Mouse (Mus musculus) embryonic facial prominence, embryonic 11.5 days (tissue): ENCODE results near the gene Sema6c. TPM values are rescaled to one million over a fixed set of nuclear protein-coding genes. Genes with fewer than 3 reads are reported as not detected.

Source experiments
- ATAC-seq: fragments of 200-750 bp; cut with Nextera tagmentation; replicated peaks from 2 replicates; pipeline ENCODE4 v1.8.0; 2017; ENCODE audit warnings: low read depth; ENCODE audit not compliant: insufficient number of reproducible peaks, low FRiP score, low TSS enrichment
- DNase-seq: peaks from one replicate; pipeline ENCODE4 v3.0.0-alpha.2; 2015; ENCODE audit warnings: low spot score
- H3K27ac ChIP-seq: fragments of 300-500 bp; sonication (generic); replicated peaks from 2 replicates; pipeline ENCODE4 v1.5.1; 2014; ENCODE audit warnings: mild to moderate bottlenecking, low read depth, low read length, control low read depth
- H3K27me3 ChIP-seq: fragments of 300-500 bp; sonication (generic); 2 replicates; pipeline ENCODE4 v1.6.1; 2014; ENCODE audit warnings: mild to moderate bottlenecking, low read length, moderate library complexity, mixed read lengths; ENCODE audit not compliant: control insufficient read depth, insufficient read depth
- H3K36me3 ChIP-seq: fragments of 300-500 bp; sonication (generic); replicated peaks from 2 replicates; pipeline ENCODE4 v1.6.1; 2014; ENCODE audit warnings: low read depth, mild to moderate bottlenecking, low read length, moderate library complexity, mixed read lengths; ENCODE audit not compliant: control insufficient read depth, insufficient read depth
- H3K4me1 ChIP-seq: fragments of 300-500 bp; sonication (generic); 2 replicates; pipeline ENCODE4 v1.6.1; 2014; ENCODE audit warnings: low read length, mixed read lengths; ENCODE audit not compliant: control insufficient read depth, insufficient read depth
- H3K4me2 ChIP-seq: fragments of 300-500 bp; sonication (generic); 2 replicates; pipeline ENCODE4 v1.6.1; 2014; ENCODE audit warnings: low read depth, mild to moderate bottlenecking, control low read depth, low read length, moderate library complexity
- H3K4me3 ChIP-seq: fragments of 300-500 bp; sonication (generic); 2 replicates; pipeline ENCODE4 v1.5.1; 2014; ENCODE audit warnings: low read depth, low read length, control low read depth
- H3K9ac ChIP-seq: fragments of 300-500 bp; sonication (generic); replicated peaks from 2 replicates; pipeline ENCODE4 v1.6.1; 2014; ENCODE audit warnings: mild to moderate bottlenecking, control low read depth, low read length
- H3K9me3 ChIP-seq: fragments of 300-500 bp; sonication (generic); replicated peaks from 2 replicates; pipeline ENCODE4 v1.6.1; 2016; ENCODE audit warnings: mild to moderate bottlenecking, low read length, inconsistent platforms, mixed read lengths; ENCODE audit not compliant: control insufficient read depth
- WGBS: fragments of 180-500 bp; shearing (Covaris S2); extraction: QIAGEN DNeasy Blood & Tissue Kit; methylation state at CpG from one replicate; pipeline ENCODE4 v1.1.7; 2014; 5-methylcytosine and 5-hydroxymethylcytosine counted together
- polyA plus RNA-seq: library from polyadenylated mRNA; unstranded; fragments of >200 nt; fragmentation: Nextera tagmentation; extraction: Ambion mirVana; gene quantifications from 2 replicates; pipeline ENCODE4 v1.2.1, GENCODE M21; 2014

The Sema6c gene
- polyA plus RNA-seq: 8.6 and 9.5 TPM in 2 replicates

DNA sequence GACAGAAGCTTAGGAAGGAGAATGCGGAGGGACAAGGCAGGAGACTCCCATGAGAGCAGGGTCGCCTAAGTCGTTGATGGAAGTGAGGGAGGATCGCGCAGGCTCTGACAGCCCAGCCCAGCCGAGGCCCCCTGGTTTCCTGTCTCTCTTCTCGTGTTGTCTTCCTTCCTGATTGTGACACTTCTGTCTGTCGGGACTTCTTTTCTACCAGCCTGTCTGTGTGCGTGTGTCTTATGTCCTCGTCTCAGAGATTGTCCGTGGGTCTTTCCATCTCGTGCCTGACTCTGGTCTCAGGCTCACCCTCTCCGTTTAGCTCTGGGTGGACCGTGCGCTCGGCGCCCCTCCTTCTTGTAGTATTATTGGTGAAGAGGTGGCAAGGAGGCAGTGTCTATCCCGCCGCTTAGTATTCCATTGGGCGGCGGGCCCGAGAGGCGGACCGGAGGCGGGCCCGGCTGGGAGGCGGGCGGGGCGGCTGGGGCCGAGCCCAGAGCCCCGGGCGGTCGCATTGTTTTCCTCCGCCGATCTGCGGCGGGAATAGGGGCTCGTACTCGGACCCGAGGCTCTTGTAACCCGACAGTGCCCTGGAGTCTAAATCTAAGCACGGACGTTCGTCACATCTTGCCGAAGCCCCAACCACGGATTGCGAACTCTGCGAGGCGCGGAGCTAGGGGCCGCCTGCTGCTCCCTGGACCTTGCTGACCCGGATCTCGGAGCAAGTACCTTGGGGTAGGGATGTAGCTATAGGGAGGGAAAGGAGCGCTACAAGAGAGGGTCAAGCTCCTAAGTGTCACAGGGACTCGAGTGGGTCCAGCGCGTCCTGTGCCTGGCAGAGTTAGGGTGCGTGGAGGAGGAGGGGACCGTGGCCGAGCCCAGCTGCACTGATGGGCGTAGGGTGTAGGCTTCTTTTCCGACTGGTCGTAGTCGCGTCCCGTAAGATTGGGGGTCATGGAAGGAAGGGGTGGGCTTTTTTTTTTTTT, at the start of gene Sema6c:
Gene Sema6c (plus strand): TSS at position 471 of the 977 bp plus-strand sequence.
- no peaks in the 10 kb centered on the region; the same call in 1 of the 2 replicates for H3K36me3 ChIP-seq
- H3K27me3 ChIP-seq: no peaks in the 10 kb centered on the region; the same call in 1 of the 2 replicates
- H3K4me1 ChIP-seq: no peaks in the 10 kb centered on the region
- peak within 1 kb of the TSS; percentile 68 for H3K4me3 ChIP-seq
- peak within 1 kb of the TSS; percentile 85 for H3K9ac ChIP-seq
- WGBS: 0% methylated on average over 66 of the region's 66 CpGs
- H3K9me3 ChIP-seq: no peaks in the 10 kb centered on the region
- H3K4me2 ChIP-seq: peak within 1 kb of the TSS; percentile 85
- ATAC-seq (peak; percentile 95), DNase-seq (peak; percentile 94)
- peak within 1 kb of the TSS; percentile 43; the same call in 1 of the 2 replicates for H3K27ac ChIP-seq

DNA sequence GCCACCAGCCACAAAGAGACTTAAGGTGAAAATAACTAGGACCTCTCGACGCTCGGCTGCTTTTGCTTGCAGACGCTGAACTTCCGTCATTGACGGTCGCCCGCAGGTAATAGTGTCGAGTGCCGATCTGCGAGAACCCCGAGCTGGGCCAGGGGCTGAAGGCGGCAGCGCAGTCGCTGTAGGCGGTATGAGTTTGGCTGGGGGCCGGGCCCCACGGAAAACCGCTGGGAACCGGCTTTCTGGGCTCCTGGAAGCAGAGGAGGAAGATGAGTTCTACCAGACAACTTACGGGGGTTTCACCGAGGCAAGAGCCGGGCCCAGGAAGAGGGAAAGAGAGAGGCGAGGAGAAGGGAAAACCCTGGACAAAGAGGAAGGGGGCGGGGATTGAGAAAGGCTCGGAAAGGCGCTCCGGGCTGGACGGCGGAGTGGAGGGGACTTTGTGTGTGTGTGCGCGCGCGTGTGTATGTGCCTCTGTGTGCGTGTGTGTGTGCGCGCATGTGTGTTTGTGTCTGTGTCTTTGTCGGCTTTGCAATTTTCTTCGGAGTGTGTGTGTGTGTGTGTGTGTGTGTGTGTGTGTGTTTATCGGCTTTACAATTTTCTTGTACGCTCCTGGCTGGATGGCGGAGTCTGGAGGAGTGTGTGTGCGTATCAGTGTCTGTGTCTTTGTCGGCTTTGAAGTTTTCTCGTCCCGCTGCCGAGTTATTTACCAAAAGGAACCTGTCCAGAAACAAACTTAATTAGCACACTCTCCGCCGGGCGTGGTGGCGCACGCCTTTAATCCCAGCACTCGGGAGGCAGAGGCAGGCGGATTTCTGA, 49.1 kb upstream of the Sema6c start, which contains the start of gene Vps72:
Gene Vps72 (plus strand): TSS at position 112 of the 816 bp plus-strand sequence.
- Histone ChIP-seq H3K27me3 (no peaks in the 10 kb centered on the region), H3K4me2 (peak within 1 kb of the TSS; percentile 27), H3K4me1 (no peaks in the 10 kb centered on the region), H3K9ac (peak within 1 kb of the TSS; percentile 78), H3K27ac (peak within 1 kb of the TSS; percentile 74), H3K4me3 (peak within 1 kb of the TSS; percentile 58), H3K36me3 (no peaks in the 10 kb centered on the region; the same call in 1 of the 2 replicates), H3K9me3 (no peaks in the 10 kb centered on the region)
- ATAC-seq (peak; percentile 51), DNase-seq (peak; percentile 94)
- 1% methylated on average over 54 of the region's 54 CpGs for WGBS

DNA sequence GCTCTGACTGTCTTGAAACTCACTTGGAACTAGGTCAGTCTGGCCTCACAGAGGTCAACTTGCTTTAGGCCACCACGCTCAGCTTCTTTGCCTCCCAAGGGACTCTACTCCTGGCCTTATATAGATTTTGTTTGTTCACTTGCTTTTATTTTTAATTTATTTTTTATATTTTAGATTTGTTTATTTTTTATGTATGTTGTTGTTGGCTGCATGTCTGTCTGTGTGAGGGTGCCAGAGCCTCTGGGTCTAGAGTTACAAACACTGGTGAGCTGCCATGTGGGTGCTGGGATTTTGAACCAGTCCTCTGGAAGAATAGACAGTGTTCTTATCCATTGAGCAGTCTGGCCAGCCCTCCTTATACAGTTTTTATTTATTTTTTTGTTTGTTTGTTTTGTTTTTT, 47.5 kb upstream of the Sema6c start:
- 84% methylated on average over 1 of the region's 1 CpGs for WGBS
- H3K9ac ChIP-seq: no peak overlapping the region
- H3K36me3 ChIP-seq: no peaks in the 10 kb centered on the region; the same call in 1 of the 2 replicates

DNA sequence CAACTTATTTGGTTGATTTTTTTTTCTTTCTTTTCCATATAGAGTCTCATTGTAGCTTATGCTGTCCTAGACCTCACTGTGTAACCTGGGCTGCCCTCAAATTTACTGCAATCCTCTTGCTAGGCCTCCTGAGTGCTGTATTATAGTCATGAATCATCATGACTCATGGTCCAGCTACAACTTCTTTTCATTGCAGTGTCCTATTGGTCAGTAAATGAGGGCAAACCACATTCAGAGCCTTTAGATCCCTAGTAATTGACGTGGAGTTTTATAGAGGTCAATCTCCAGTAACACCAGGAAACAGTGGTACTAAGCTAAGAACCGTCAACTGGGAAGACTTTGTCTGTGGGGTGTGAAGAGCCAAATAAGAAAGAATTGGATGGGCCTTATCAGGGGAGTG, 42.5 kb upstream of the Sema6c start:
- H3K4me3 ChIP-seq: no peak overlapping the region
- no peaks in the 10 kb centered on the region for H3K4me1 ChIP-seq
- DNase-seq: no peak
- 87% methylated on average over 2 of the region's 2 CpGs for WGBS
- no peak overlapping the region for H3K4me2 ChIP-seq
- no peak overlapping the region for H3K9ac ChIP-seq
- ATAC-seq: no peak
- H3K36me3 ChIP-seq: peaks cover 7% of the 10 kb centered on the region
- no peaks in the 10 kb centered on the region for H3K9me3 ChIP-seq
- H3K27ac ChIP-seq: no peak overlapping the region
- H3K27me3 ChIP-seq: no peaks in the 10 kb centered on the region

More for the DNA sequence above, 47.5 kb upstream of the Sema6c start:
- no peak for DNase-seq
- ATAC-seq: no peak
- H3K27me3 ChIP-seq: no peaks in the 10 kb centered on the region
- no peak overlapping the region for H3K4me3 ChIP-seq
- no peak overlapping the region for H3K4me2 ChIP-seq
- H3K9me3 ChIP-seq: no peaks in the 10 kb centered on the region
- no peak overlapping the region for H3K27ac ChIP-seq
- H3K4me1 ChIP-seq: no peaks in the 10 kb centered on the region

DNA sequence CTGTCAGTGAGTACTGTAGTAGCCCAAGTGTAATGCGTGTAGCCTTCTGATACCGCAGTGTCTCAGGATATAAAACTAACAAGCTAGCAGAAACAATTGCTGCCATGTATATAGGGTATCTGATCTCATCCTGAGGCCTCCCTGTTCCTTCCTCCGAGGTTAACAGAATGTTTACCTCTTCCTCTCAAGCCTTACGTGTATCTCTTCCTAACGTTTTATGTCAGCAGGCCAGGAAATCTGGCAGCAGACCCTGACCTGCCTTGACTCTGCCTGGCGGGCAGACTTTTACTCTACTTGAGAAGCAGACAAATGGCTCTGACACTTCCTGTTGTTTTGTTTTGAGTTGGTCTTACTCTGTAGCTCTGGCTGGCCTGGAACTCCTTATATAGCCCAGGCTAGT, 38.7 kb upstream of the Sema6c start:
- WGBS: 73% methylated on average over 6 of the region's 6 CpGs
- DNase-seq (no peak), ATAC-seq (no peak)
- Histone ChIP-seq H3K4me3 (no peak overlapping the region), H3K4me2 (no peak overlapping the region), H3K9me3 (no peaks in the 10 kb centered on the region), H3K27ac (no peak overlapping the region), H3K27me3 (no peaks in the 10 kb centered on the region), H3K9ac (no peak overlapping the region), H3K4me1 (no peaks in the 10 kb centered on the region), H3K36me3 (peaks cover 7% of the 10 kb centered on the region)

DNA sequence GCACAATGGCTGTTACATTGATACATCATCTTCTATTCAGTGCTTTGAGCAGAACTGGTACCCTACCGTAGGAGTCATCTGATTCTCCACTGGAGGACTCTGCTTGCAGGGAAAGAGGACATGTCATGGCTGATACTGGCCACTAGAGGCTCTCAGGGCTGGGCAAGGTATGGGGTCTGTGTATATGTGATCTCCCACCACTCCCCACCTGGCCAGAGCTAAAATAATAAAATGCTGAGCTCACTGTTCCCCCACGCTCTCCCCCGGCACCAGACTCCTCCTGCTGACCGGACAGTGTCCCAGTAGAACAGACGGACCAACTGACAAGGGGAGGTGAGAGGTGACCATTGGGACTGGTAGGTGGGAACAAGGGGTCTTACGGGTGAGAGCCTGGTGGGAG, 36.0 kb upstream of the Sema6c start, which contains the start of gene Tmod4:
Gene Tmod4 (plus strand): TSS at position 231 of the 400 bp plus-strand sequence.
- WGBS: 63% methylated on average over 6 of the region's 6 CpGs
- Histone ChIP-seq H3K27ac (no peak within 1 kb of the TSS), H3K27me3 (no peaks in the 10 kb centered on the region), H3K9ac (no peak within 1 kb of the TSS; the same call in 1 of the 2 replicates), H3K4me3 (no peak within 1 kb of the TSS), H3K36me3 (peaks cover 6% of the 10 kb centered on the region), H3K9me3 (no peaks in the 10 kb centered on the region), H3K4me2 (no peak within 1 kb of the TSS), H3K4me1 (no peaks in the 10 kb centered on the region)
- DNase-seq (peak; percentile 46), ATAC-seq (0 out of 2 replicates have a peak, but pooled peaks have one; percentile 38)

DNA sequence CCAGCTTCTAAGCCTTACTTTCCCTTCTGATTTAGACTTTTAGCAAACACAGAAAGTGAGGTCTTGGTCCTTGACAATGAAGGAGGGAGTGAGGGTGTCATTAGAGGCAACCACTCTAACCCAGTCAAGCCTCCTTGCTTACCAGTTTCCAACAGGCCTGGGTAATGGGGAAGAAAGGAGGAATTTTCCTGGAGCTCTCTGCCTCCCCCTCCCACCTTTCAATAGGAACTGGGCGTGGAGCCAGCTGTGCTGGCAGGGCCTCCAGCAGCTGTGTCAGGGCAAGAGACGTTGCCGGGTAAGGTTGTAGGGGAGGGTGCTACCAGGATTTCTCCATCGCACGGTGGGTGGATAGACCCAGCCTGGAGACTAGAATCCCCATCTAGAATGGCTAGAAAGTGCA, 35.3 kb upstream of the Sema6c start:
- WGBS: 59% methylated on average over 5 of the region's 5 CpGs
- no peaks in the 10 kb centered on the region; the same call in none of the 2 replicates for H3K36me3 ChIP-seq

More for the DNA sequence above, 35.3 kb upstream of the Sema6c start:
- no peak for DNase-seq
- no peak for ATAC-seq
- no peak overlapping the region; the same call in 1 of the 2 replicates for H3K9ac ChIP-seq
- no peak overlapping the region for H3K4me3 ChIP-seq
- H3K9me3 ChIP-seq: no peaks in the 10 kb centered on the region
- no peaks in the 10 kb centered on the region for H3K27me3 ChIP-seq
- H3K27ac ChIP-seq: no peak overlapping the region
- no peaks in the 10 kb centered on the region for H3K4me1 ChIP-seq
- H3K4me2 ChIP-seq: no peak overlapping the region
